Comparison of ENCODE assay signal across 12 mouse cellular contexts in the genomic region with DNA sequence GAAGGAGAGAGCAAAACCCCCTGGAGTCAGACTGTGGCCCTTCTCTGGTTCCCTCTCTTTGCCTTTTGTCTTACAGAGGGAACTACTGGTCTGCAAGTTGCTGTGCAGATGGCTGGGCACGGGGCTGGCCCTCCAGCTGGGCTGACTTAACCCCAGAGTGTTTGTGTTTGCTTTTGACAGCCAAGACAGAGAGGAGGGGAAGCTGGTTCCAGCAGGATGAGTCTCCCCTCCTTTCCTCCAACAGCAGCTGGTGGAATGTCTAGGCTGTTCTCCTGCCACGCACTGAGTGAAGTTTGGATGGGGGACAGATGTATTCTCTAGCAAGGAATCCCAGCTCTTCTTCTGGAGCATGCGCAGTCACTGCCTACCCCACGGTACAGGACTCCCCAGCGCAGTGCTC. TPM values are rescaled to one million over a fixed set of nuclear protein-coding genes. Genes with fewer than 3 reads are reported as not detected.
DNase-seq lines count a peak whose midpoint lies in the region; ATAC-seq lines count a peak whose summit lies in the region.
"Had no signal": no experiment of that assay in that cellular context is flagged by ENCODE, and none has a peak within 500 bp of the region (broad histone marks: within the 10 kb centered on the region; RNA-seq: fewer than 3 reads in every experiment).

No protein-coding gene starts in this region.

- no peaks in the 10 kb centered on the region for H3K9me3 ChIP-seq in kidney, embryonic 14.5 days (ENCODE audit: control insufficient read depth, low read length)
- H3K9me3 ChIP-seq in embryonic facial prominence, embryonic 13.5 days: no peaks in the 10 kb centered on the region
- H3K9me3 ChIP-seq: heart, embryonic 12.5 days; liver, embryonic 15.5 days had no signal

- H3K27ac ChIP-seq in kidney, embryonic 14.5 days (ENCODE audit: low read depth, low read length): no peak overlapping the region
- H3K27ac ChIP-seq in embryonic facial prominence, embryonic 13.5 days: peak overlapping the region; percentile 22; the same call in 1 of the 2 replicates
- H3K27ac ChIP-seq: liver, embryonic 15.5 days had no signal

- H3K4me3 ChIP-seq in kidney, embryonic 14.5 days (ENCODE audit: low read length): no peak overlapping the region
- H3K4me3 ChIP-seq in embryonic facial prominence, embryonic 13.5 days: no peak overlapping the region
- H3K4me3 ChIP-seq: heart, embryonic 12.5 days; liver, embryonic 15.5 days; myocyte had no signal

- no peak overlapping the region for H3K4me2 ChIP-seq in kidney, embryonic 14.5 days (replicated peaks; ENCODE audit: low read depth, low read length)
- peak overlapping the region; percentile 20; the same call in 1 of the 2 replicates for H3K4me2 ChIP-seq in embryonic facial prominence, embryonic 13.5 days
- H3K4me2 ChIP-seq: heart, embryonic 12.5 days; liver, embryonic 15.5 days had no signal

- H3K4me1 ChIP-seq in kidney, embryonic 14.5 days (ENCODE audit: control insufficient read depth, insufficient read depth, low read length): no peaks in the 10 kb centered on the region
- H3K4me1 ChIP-seq in embryonic facial prominence, embryonic 13.5 days: peaks cover 35% of the 10 kb centered on the region
- H3K4me1 ChIP-seq: liver, embryonic 15.5 days had no signal

- no peaks in the 10 kb centered on the region for H3K36me3 ChIP-seq in kidney, embryonic 14.5 days (ENCODE audit: control insufficient read depth, insufficient read depth, low read length)
- H3K36me3 ChIP-seq in embryonic facial prominence, embryonic 13.5 days: no peaks in the 10 kb centered on the region
- H3K36me3 ChIP-seq: heart, embryonic 12.5 days; liver, embryonic 15.5 days had no signal

- DNase-seq in kidney, adult 18-20 months: no peak
- DNase-seq in embryo, embryonic 10.5 days (ENCODE audit: low spot score): peak; percentile 70
- peak; percentile 47 for DNase-seq in lung, postnatal 25 days (ENCODE audit: low spot score)
- no peak for DNase-seq in layer of hippocampus, adult 18-20 months (ENCODE audit: low spot score in 2 of 2)
- DNase-seq in left cerebral cortex, postnatal 14 days (ENCODE audit: low spot score in 2 of 2): no peak
- DNase-seq: cerebellum, adult 11 months; thymus, postnatal 14 days had no signal

- no peak overlapping the region for H3K9ac ChIP-seq in kidney, embryonic 14.5 days (ENCODE audit: low read depth, low read length)
- no peak overlapping the region for H3K9ac ChIP-seq in embryonic facial prominence, embryonic 13.5 days
- H3K9ac ChIP-seq: heart, embryonic 12.5 days; liver, embryonic 15.5 days had no signal

- intact Hi-C loops in left cerebral cortex, postnatal 14 days (cut with DNase I): no loop called here

- 58% methylated on average over 5 of the region's 5 CpGs for WGBS in kidney, embryonic 14.5 days
- WGBS in embryonic facial prominence, embryonic 13.5 days: 44% methylated on average over 5 of the region's 5 CpGs

- H3K27me3 ChIP-seq in kidney, embryonic 14.5 days (ENCODE audit: control insufficient read depth, insufficient read depth, low read length): no peaks in the 10 kb centered on the region
- H3K27me3 ChIP-seq in embryonic facial prominence, embryonic 13.5 days: no peaks in the 10 kb centered on the region; the same call in 1 of the 2 replicates
- H3K27me3 ChIP-seq: heart, embryonic 12.5 days; liver, embryonic 15.5 days had no signal

- ATAC-seq in kidney, embryonic 14.5 days (ENCODE audit: low FRiP score, low TSS enrichment): peak; percentile 89
- 0 out of 2 replicates have a peak, but pooled peaks have one; percentile 15 for ATAC-seq in embryonic facial prominence, embryonic 13.5 days (ENCODE audit: insufficient number of reproducible peaks, insufficient read depth, low FRiP score, low TSS enrichment, low read depth)

RNA-seq across cellular contexts. Expression of a gene that starts 56.5 kb away (rescaled TPM):
- polyA plus RNA-seq in kidney, embryonic 14.5 days (2014; fragmentation: Nextera tagmentation; extraction: Ambion mirVana): 11.4 and 11.7 TPM in 2 replicates
- 29.9 and 31.2 TPM in 2 replicates for polyA plus RNA-seq in embryonic facial prominence, embryonic 13.5 days (2015; fragmentation: Nextera tagmentation; extraction: Ambion mirVana)
- total RNA-seq in layer of hippocampus, adult 18-20 months (2021): 1 to 10 TPM; 4.6 to 4.8 TPM
- total RNA-seq in left cerebral cortex, postnatal 14 days (2021): 1 to 10 TPM; 4.1 to 4.2 TPM

Comparison
In these comparisons a context has a peak if more than half of its experiments do, and no peak if none do; other contexts are left out.
1. DNase-seq: peak in embryo, embryonic 10.5 days (single experiment) and lung, postnatal 25 days (single experiment); none in kidney, adult 18-20 months (single experiment), layer of hippocampus, adult 18-20 months (0 of 2) and left cerebral cortex, postnatal 14 days (0 of 2).